Mouse (Mus musculus): Measurements from ENCODE around the gene Kiss1r. TPM values are rescaled to one million over a fixed set of nuclear protein-coding genes. Genes with fewer than 3 reads are reported as not detected.
A peak's percentile ranks its signal among the peaks of the same experiment; 100 is the strongest.
"Not testable (repeated sequence)": the region's sequence is repeated elsewhere in the genome, so short reads cannot be mapped to it uniquely, and the experiment has no call there.

Gene Kiss1r
- polyA plus RNA-seq, 1 experiment = 0.71 TPM

DNA sequence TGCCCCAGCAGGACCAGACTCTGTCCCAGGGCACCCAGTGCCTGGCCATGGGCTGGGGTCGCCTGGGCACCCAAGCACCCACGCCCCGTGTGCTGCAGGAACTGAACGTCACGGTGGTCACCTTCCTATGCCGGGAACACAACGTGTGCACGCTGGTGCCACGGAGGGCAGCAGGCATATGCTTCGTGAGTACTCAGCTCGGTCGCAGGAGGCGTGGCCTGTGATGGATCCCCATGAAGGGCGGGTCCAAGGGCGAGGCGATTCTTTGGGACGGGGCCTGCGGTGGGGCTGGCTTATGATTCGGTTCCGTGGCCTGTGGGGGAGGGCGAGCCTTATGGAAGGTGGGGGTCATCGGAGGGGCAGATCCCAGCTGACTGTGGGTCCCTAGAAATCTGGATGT lies 34.8 kb upstream of the Kiss1r start:
- no peak for TF ChIP-seq CTCF (IDR thresholded peaks at IDR 0.05; ENCODE audit: low read depth, low read length)
- TF ChIP-seq POLR2A (IDR thresholded peaks at IDR 0.05; ENCODE audit: borderline replicate concordance, low read depth, low read length) = no peak
- H3K4me1 ChIP-seq (ENCODE audit: control insufficient read depth, insufficient read depth, low read length) = peaks cover 40% of the 10 kb centered on the region
- H3K4me3 ChIP-seq (ENCODE audit: insufficient read depth, low read length) = no peak overlapping the region
- no peak overlapping the region for H3K27ac ChIP-seq (ENCODE audit: insufficient read depth, low read depth, low read length)

GRCm38 (mm10) chr10:79883297-79884084 lies 33.3 kb upstream of the Kiss1r start:
- Histone ChIP-seq H3K4me1 (ENCODE audit: control insufficient read depth, insufficient read depth, low read length) (peaks cover 33% of the 10 kb centered on the region), H3K4me3 (ENCODE audit: insufficient read depth, low read length) (no peak overlapping the region), H3K27ac (ENCODE audit: insufficient read depth, low read depth, low read length) (no peak overlapping the region)
- TF ChIP-seq POLR2A (IDR thresholded peaks at IDR 0.05; ENCODE audit: borderline replicate concordance, low read depth, low read length) (no peak), CTCF (IDR thresholded peaks at IDR 0.05; ENCODE audit: low read depth, low read length) (peak; percentile 69)

DNA sequence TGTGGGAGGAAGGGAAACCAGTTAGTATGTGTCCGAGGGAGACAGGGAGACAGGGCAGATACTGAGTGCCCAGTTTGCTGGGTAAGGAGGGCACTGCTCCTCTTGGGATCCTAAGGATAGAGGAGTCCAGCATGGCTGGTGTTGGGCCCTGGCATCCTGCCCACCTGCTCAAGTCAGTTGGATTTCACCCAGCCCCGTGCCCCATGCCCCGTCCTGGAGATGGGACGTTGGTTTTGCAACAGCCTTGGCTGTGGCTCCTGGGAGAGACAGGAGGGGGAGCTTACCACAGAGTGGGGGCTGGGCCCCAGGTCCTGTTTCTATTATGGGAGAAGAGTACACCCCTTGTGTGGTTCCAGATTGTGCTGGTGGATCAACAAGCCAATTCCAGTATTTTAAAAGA lies 32.3 kb upstream of the Kiss1r start:
- Histone ChIP-seq H3K4me3 (ENCODE audit: insufficient read depth, low read length) (no peak overlapping the region), H3K4me1 (ENCODE audit: control insufficient read depth, insufficient read depth, low read length) (peaks cover 28% of the 10 kb centered on the region), H3K27ac (ENCODE audit: insufficient read depth, low read depth, low read length) (no peak overlapping the region)
- TF ChIP-seq POLR2A (IDR thresholded peaks at IDR 0.05; ENCODE audit: borderline replicate concordance, low read depth, low read length) (no peak), CTCF (IDR thresholded peaks at IDR 0.05; ENCODE audit: low read depth, low read length) (no peak)

DNA sequence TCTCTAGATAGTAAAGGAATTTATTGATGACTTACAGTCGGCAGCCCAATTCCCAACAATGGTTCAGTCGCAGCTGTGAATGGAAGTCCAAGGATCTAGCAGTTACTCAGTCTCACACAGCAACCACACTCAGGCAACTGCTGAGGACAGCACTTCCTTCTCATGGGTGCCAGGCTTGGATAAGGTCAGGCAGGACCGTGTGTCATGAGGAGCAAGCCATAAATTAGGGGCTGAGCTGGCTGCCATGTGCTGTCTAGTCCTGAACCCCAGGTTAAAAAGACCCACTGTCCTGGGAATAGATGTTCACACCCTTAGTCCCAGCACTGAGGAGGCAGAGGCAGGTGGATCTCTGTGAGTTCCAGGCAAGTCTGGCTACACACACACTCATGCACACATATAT lies 31.8 kb upstream of the Kiss1r start:
- not testable (repeated sequence) for H3K4me3 ChIP-seq (ENCODE audit: insufficient read depth, low read length); H3K27ac ChIP-seq (ENCODE audit: insufficient read depth, low read depth, low read length)
- peaks cover 28% of the 10 kb centered on the region for H3K4me1 ChIP-seq (ENCODE audit: control insufficient read depth, insufficient read depth, low read length)

GRCm38 (mm10) chr10:79886054-79886453 lies 30.7 kb upstream of the Kiss1r start, which contains the start of gene Elane:
TSS of gene Elane (plus strand) at chr10:79886247.
- no peak within 1 kb of the TSS for H3K27ac ChIP-seq (ENCODE audit: insufficient read depth, low read depth, low read length)

GRCm38 (mm10) chr10:79886611-79887010 lies 30.2 kb upstream of the Kiss1r start:
- Histone ChIP-seq H3K4me3 (ENCODE audit: insufficient read depth, low read length) (no peak overlapping the region), H3K27ac (ENCODE audit: insufficient read depth, low read depth, low read length) (no peak overlapping the region), H3K4me1 (ENCODE audit: control insufficient read depth, insufficient read depth, low read length) (peaks cover 30% of the 10 kb centered on the region)
- TF ChIP-seq POLR2A (IDR thresholded peaks at IDR 0.05; ENCODE audit: borderline replicate concordance, low read depth, low read length) = no peak
- no peak for TF ChIP-seq CTCF (IDR thresholded peaks at IDR 0.05; ENCODE audit: low read depth, low read length)

More at GRCm38 (mm10) chr10:79886054-79886453, 30.7 kb upstream of the Kiss1r start, which contains the start of gene Elane:
- Histone ChIP-seq H3K4me3 (ENCODE audit: insufficient read depth, low read length) (no peak within 1 kb of the TSS), H3K4me1 (ENCODE audit: control insufficient read depth, insufficient read depth, low read length) (peaks cover 30% of the 10 kb centered on the region)
- TF ChIP-seq POLR2A (IDR thresholded peaks at IDR 0.05; ENCODE audit: borderline replicate concordance, low read depth, low read length) = no peak
- TF ChIP-seq CTCF (IDR thresholded peaks at IDR 0.05; ENCODE audit: low read depth, low read length) = no peak

GRCm38 (mm10) chr10:79889386-79889785 lies 27.4 kb upstream of the Kiss1r start:
- H3K27ac ChIP-seq (ENCODE audit: insufficient read depth, low read depth, low read length) = 0 out of 2 replicates have a peak overlapping the region, but pooled peaks have one; percentile 6
- H3K4me3 ChIP-seq (ENCODE audit: insufficient read depth, low read length) = no peak overlapping the region
- no peak for TF ChIP-seq POLR2A (IDR thresholded peaks at IDR 0.05; ENCODE audit: borderline replicate concordance, low read depth, low read length)
- TF ChIP-seq CTCF (IDR thresholded peaks at IDR 0.05; ENCODE audit: low read depth, low read length) = no peak
- H3K4me1 ChIP-seq (ENCODE audit: control insufficient read depth, insufficient read depth, low read length) = peaks cover 14% of the 10 kb centered on the region

- 0 out of 2 replicates have a peak within 1 kb of the TSS, but pooled peaks have one; percentile 16 for H3K27ac ChIP-seq (ENCODE audit: insufficient read depth, low read depth, low read length)
- H3K4me3 ChIP-seq (ENCODE audit: insufficient read depth, low read length) = no peak within 1 kb of the TSS
- no peak for TF ChIP-seq CTCF (IDR thresholded peaks at IDR 0.05; ENCODE audit: low read depth, low read length)
- no peak for TF ChIP-seq POLR2A (IDR thresholded peaks at IDR 0.05; ENCODE audit: borderline replicate concordance, low read depth, low read length)
- H3K4me1 ChIP-seq (ENCODE audit: control insufficient read depth, insufficient read depth, low read length) = peaks cover 7% of the 10 kb centered on the region
These were observed 26.1 kb upstream of the Kiss1r start, which contains the start of gene Cfd for GRCm38 (mm10) chr10:79890670-79891069. TSS of gene Cfd (plus strand) at chr10:79890853.

DNA sequence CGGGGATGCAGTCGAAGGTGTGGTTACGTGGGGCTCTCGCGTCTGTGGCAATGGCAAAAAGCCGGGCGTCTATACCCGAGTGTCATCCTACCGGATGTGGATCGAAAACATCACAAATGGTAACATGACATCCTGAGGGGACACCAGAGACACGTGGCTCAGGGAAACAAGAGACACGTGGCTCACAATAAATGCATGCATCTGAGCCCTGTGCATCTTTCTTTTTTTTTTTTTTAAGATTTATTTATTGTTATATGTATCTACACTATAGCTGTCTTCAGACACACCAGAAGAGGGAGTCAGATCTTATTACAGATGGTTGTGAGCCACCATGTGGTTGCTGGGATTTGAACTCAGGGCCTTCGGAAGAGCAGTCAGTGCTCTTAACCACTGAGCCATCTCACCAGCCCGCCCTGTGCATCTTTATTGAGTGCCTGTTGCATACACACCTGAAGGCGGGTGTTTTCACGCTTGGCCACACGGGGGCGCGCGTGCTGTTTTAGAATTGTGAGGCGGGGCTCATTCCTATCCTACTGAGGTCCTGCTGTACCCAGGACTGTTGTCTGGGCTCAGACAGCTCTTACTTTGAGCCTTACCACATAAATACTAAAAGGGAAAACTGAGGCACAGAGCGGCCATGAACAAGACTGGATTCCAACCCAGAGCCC lies 24.2 kb upstream of the Kiss1r start:
- peak; percentile 80 for TF ChIP-seq CTCF (IDR thresholded peaks at IDR 0.05; ENCODE audit: low read depth, low read length)
- not testable (repeated sequence) for H3K27ac ChIP-seq (ENCODE audit: insufficient read depth, low read depth, low read length); H3K4me1 ChIP-seq (ENCODE audit: control insufficient read depth, insufficient read depth, low read length); H3K4me3 ChIP-seq (ENCODE audit: insufficient read depth, low read length)

DNA sequence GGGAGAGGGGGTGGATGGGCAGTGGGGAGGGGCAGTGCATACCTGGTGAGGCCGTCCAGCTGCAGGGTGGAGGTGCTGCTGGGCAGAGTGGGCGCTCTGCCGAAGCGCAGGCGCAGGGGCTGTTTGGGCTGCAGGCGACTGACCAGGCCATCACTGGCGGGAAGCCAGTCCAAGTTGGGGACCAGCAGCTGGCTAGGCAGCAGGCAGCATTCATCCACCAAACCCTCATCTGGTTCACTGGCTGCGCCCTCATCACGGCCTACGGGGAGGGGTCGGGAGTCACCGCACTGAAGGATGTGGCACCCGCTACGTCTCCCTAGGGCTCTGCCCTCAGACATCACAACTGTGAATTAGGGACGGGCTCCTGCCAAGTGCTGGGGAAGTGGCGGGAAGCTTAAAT lies 20.5 kb upstream of the Kiss1r start:
- no peak overlapping the region for H3K4me3 ChIP-seq (ENCODE audit: insufficient read depth, low read length)
- TF ChIP-seq POLR2A (IDR thresholded peaks at IDR 0.05; ENCODE audit: borderline replicate concordance, low read depth, low read length) (no peak), CTCF (IDR thresholded peaks at IDR 0.05; ENCODE audit: low read depth, low read length) (no peak)
- no peak overlapping the region for H3K27ac ChIP-seq (ENCODE audit: insufficient read depth, low read depth, low read length)
- H3K4me1 ChIP-seq (ENCODE audit: control insufficient read depth, insufficient read depth, low read length) = no peaks in the 10 kb centered on the region

Measured in bone marrow macrophage, adult 2 months (primary cell).